23 mouse cellular contexts compared by ENCODE assay signal in the genomic region with DNA sequence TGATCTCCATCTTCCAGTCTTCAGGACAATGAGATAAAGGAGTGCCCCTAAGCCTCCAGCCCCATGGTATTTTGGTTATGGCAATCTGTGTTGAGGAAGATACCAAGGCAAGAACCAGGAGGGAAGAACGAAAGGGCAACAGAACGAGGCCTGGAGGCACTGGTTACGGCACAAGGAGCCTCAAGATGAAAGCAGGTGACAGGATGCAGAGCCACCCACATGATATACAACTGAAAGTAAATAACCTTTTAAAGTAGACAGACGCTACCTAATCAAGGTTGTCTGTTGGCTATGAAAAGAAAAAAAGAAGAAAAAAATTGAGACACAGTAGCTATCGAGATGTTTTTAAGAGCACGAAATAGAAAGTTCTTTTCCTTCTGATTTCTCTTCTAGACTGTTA. TPM values are rescaled to one million over a fixed set of nuclear protein-coding genes. Genes with fewer than 3 reads are reported as not detected.
DNase-seq lines count a peak whose midpoint lies in the region; ATAC-seq lines count a peak whose summit lies in the region.
"Had no signal": no experiment of that assay in that cellular context is flagged by ENCODE, and none has a peak within 500 bp of the region (broad histone marks: within the 10 kb centered on the region; RNA-seq: fewer than 3 reads in every experiment).

No protein-coding gene starts in this region.

- peak; percentile 65 for ATAC-seq in activated CD4-positive, CD25-positive, alpha-beta regulatory T cell, adult 4 months
- peak; percentile 80 for ATAC-seq in inflammation-experienced regulatory T-cells, adult 6 months
- ATAC-seq in megakaryocyte progenitor cell, adult 5-6 weeks (replicated peaks; ENCODE audit: poor library complexity), result no peak
- ATAC-seq: forebrain, embryonic 13.5 days; forebrain, embryonic 15.5 days; forebrain, postnatal 0 days; Patski had no signal

- peak; percentile 25 for DNase-seq in CD4-positive, CD25-positive, alpha-beta regulatory T cell, adult 2 months (ENCODE audit: low read depth, low spot score)
- no peak for DNase-seq in heart, postnatal 25 days (ENCODE audit: low spot score)
- DNase-seq in embryo, embryonic 10 days (ENCODE audit: low spot score), result no peak
- DNase-seq in testis, postnatal 10 days (ENCODE audit: low spot score), result no peak
- DNase-seq: adrenal gland, adult 2 months; adrenal gland, postnatal 10 days; adrenal gland, postnatal 25 days; cerebellum, adult 11 months; cerebellum, adult 18-20 months; cerebellum, adult 8-10 months; cerebellum, adult 9-11 months; cerebellum, postnatal 14 days; cerebellum, postnatal 36 days; forebrain, postnatal 0 days had no signal

- intact Hi-C loops in heart, postnatal 25 days (cut with DNase I), result no loop called here

RNA-seq across cellular contexts. Expression of a gene that starts 16.0 kb away (rescaled TPM):
- polyA plus RNA-seq in activated CD4-positive, CD25-positive, alpha-beta regulatory T cell, adult 4 months (2017; shearing (Covaris generic)), result under 1 TPM in 1 of 2 experiments, not detected in 1; 0.28 TPM
- polyA plus RNA-seq in inflammation-experienced regulatory T-cells, adult 6 months (2017; shearing (Covaris generic)), result under 1 TPM in 2 of 3 experiments, not detected in 1; 0.07 to 0.16 TPM
- not detected in 2 replicates for total RNA-seq in megakaryocyte progenitor cell, adult 5-6 weeks (2015)
- total RNA-seq in megakaryocyte progenitor cell, adult 5-6 weeks (2017), result not detected in 2 replicates
- total RNA-seq in heart, postnatal 25 days (2021), result 100 to 1,000 TPM; 119 to 135 TPM
- total RNA-seq: CH12.LX; common myeloid progenitor, adult 5-6 weeks had no signal
- polyA plus RNA-seq: G1E had no signal

Comparison
In these comparisons a context has a peak if more than half of its experiments do, and no peak if none do; other contexts are left out.
1. RNA of a gene that starts 16.0 kb away (total RNA-seq): 119 to 135 TPM in heart, postnatal 25 days; not detected in megakaryocyte progenitor cell, adult 5-6 weeks; every median in the first group is over 100 times any median in the second.